Mouse (Mus musculus): Measurements from ENCODE around the gene Psmd8.

Psmd8 gene

GRCm38 (mm10) chr7:29134693-29135386 is 45.7 kb downstream of the Psmd8 start, which contains the start of gene Rasgrp4:
Rasgrp4 (plus strand) TSS chr7:29134851.
- peak; percentile 59 to 65 for DNase-seq (ENCODE audit: low spot score in 2 of 2)

- DNase-seq (ENCODE audit: low spot score in 2 of 2) = no peak
Measured at GRCm38 (mm10) chr7:29134230-29134629, 46.3 kb downstream of the Psmd8 start.

DNA sequence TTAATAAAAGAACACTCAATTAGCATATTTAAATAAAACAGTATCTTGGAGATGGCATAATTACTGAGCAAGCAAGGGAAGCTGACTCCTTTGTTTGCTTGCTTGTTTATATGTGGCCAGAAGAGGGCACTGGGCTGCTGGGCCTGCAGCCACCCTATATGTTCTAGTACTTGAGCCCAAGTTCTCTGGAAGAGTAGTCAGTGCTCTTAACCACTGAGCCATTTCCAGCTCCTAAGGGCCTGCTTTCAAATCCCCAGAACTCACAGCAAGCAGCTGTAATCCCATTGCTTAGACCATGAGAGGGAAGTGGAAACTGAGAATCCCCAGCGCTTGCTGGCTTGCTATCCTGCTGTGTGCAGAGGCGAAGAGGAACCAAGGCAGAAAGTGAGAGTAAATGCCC is 51.8 kb downstream of the Psmd8 start:
- no peak for DNase-seq (ENCODE audit: low spot score in 2 of 2)

- peak; percentile 61 to 82 for DNase-seq (ENCODE audit: low spot score in 2 of 2)
Measured at GRCm38 (mm10) chr7:29126173-29126915, 54.2 kb downstream of the Psmd8 start.

GRCm38 (mm10) chr7:29124970-29125369 is 55.5 kb downstream of the Psmd8 start, which contains the start of gene Ryr1:
Ryr1 (minus strand) TSS chr7:29125179.
- peak in 1 of 2 experiments; percentile 30 for DNase-seq (ENCODE audit: low spot score in 2 of 2)

Measured in natural killer cell, adult 2 months (primary cell).